ENCODE assay signal across 8 mouse cellular contexts in genomic region chr6:88084278-88085151, GRCm38 (mm10). TPM values are rescaled to one million over a fixed set of nuclear protein-coding genes. Genes with fewer than 3 reads are reported as not detected.
DNase-seq lines count a peak whose midpoint lies in the region; ATAC-seq lines count a peak whose summit lies in the region.

TSS of gene Rpn1 (plus strand) at chr6:88084482.

- no peaks in the 10 kb centered on the region for H3K27me3 ChIP-seq in hindbrain, embryonic 16.5 days (replicated peaks; ENCODE audit: control insufficient read depth, insufficient read depth, low read length)

- no peaks in the 10 kb centered on the region for H3K9me3 ChIP-seq in hindbrain, embryonic 16.5 days (ENCODE audit: control insufficient read depth, low read length)

- peak within 1 kb of the TSS; percentile 79 for H3K4me2 ChIP-seq in hindbrain, embryonic 16.5 days (ENCODE audit: low read length)

- H3K79me2 ChIP-seq in macrophage (ENCODE audit: inconsistent target): peaks cover 51% of the 10 kb centered on the region

- peak; percentile 97 for ATAC-seq in hindbrain, embryonic 16.5 days

- H3K36me3 ChIP-seq in hindbrain, embryonic 16.5 days (ENCODE audit: control insufficient read depth, insufficient read depth, low read length): no peaks in the 10 kb centered on the region
- 0 out of 2 replicates have a peak, but pooled peaks cover 3% of the 10 kb centered on the region for H3K36me3 ChIP-seq in macrophage (ENCODE audit: inconsistent target)

- WGBS in hindbrain, embryonic 16.5 days: under 1% methylated on average over 60 of the region's 71 CpGs
- WGBS in macrophage (ENCODE audit: missing documents): under 1% methylated on average over 70 of the region's 71 CpGs

- H3K4me3 ChIP-seq in hindbrain, embryonic 16.5 days (ENCODE audit: low read length): peak within 1 kb of the TSS; percentile 100
- peak within 1 kb of the TSS; percentile 70 for H3K4me3 ChIP-seq in macrophage (ENCODE audit: inconsistent target)

- H3K9ac ChIP-seq in hindbrain, embryonic 16.5 days (ENCODE audit: low read depth, low read length): peak within 1 kb of the TSS; percentile 98

- H3K27ac ChIP-seq in hindbrain, embryonic 16.5 days (ENCODE audit: low read depth, low read length): peak within 1 kb of the TSS; percentile 87
- peak within 1 kb of the TSS; percentile 48 for H3K27ac ChIP-seq in macrophage

- peaks cover 24% of the 10 kb centered on the region for H3K4me1 ChIP-seq in hindbrain, embryonic 16.5 days (ENCODE audit: control insufficient read depth, insufficient read depth, low read depth, low read length)

- peak; percentile 97 for DNase-seq in T-cell, adult 2 months (ENCODE audit: low spot score)
- DNase-seq in cerebellum, postnatal 36 days: peak; percentile 97 to 98
- peak; percentile 98 for DNase-seq in gastrocnemius, adult 18-20 months (ENCODE audit: low spot score)
- peak; percentile 98 for DNase-seq in left cerebral cortex, adult 18-20 months (ENCODE audit: low spot score in 2 of 2)
- DNase-seq in right cerebral cortex, adult 18-20 months: peak; percentile 97
- DNase-seq in urinary bladder, postnatal 10 days (ENCODE audit: low spot score): peak; percentile 96

RNA-seq across cellular contexts. Expression of gene Rpn1, which starts in this region (rescaled TPM):
- total RNA-seq in gastrocnemius, adult 18-20 months (2021): 10 to 100 TPM; 79.2 to 85.8 TPM
- 325 and 351 TPM in 2 replicates for polyA plus RNA-seq in hindbrain, embryonic 16.5 days (2015; fragmentation: Nextera tagmentation; extraction: Ambion mirVana)
- total RNA-seq in left cerebral cortex, adult 18-20 months (2021): 100 to 1,000 TPM; 174 to 187 TPM
- total RNA-seq in macrophage (2018; cell fraction: chromatin; rRNA removed): 10 to 100 TPM in 25 of 26 experiments, 1 to 10 TPM in 1; 9.7 to 53.5 (median 26.6) TPM
- 100 to 1,000 TPM in 4 of 26 experiments, 10 to 100 TPM in 22; 48.9 to 117 (median 81.0) TPM for total RNA-seq in macrophage (2018; cell fraction: cytosol; rRNA removed)
- 100 to 1,000 TPM in 15 of 26 experiments, 10 to 100 TPM in 11; 23.6 to 218 (median 102) TPM for total RNA-seq in macrophage (2018; cell fraction: nucleus; rRNA removed)
- 109 to 177 TPM (median 163 TPM) in 3 replicates for polyA plus RNA-seq in macrophage (2018)

Comparison
In these comparisons a context has a peak if more than half of its experiments do, and no peak if none do; other contexts are left out.
1. Peak in every context shown above with its lines: DNase-seq, ATAC-seq, H3K4me3 ChIP-seq and H3K27ac ChIP-seq.